Mouse (Mus musculus) olfactory bulb, adult 2 months (tissue): ENCODE results near the gene Ggt5.

Experiments used
- CTCF ChIP-seq: fragments of 200-500 bp; IDR thresholded peaks from 2 replicates; pipeline ENCODE4 v1.5.1; 2012; ENCODE audit warnings: low read depth, mild to moderate bottlenecking, low read length, moderate library complexity; ENCODE audit not compliant: insufficient read depth
- POLR2A ChIP-seq: fragments of 200-500 bp; IDR thresholded peaks from 2 replicates; pipeline ENCODE4 v1.6.1; 2012; ENCODE audit warnings: mild to moderate bottlenecking, low read depth, low read length, moderate library complexity; ENCODE audit not compliant: insufficient read depth

DNA sequence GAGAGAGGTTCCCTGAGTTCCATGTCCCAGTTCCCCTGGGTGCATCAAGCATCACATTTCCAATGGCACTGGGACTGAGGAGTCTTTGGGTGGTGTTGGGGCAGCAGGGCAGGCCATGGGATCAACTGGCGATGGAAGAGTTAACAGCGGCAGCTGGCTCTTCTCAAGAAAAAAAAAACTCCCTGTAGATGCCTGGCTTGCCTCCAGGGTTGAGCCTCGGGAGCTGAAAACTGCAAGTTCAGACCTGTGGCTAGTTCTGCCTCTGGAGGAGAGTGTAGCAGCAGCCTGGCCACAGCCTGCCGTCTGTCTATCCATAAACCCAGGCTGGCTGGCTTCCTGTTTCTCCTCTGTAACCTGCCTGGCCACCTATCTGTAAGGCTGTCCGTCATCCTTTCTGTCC, at the start of gene Ggt5:
- TF ChIP-seq CTCF (no peak), POLR2A (no peak)
